7 mouse cellular contexts compared by ENCODE assay signal in genomic region chr9:21241343-21241742, GRCm38 (mm10).
A peak's percentile ranks its signal among the peaks of the same experiment; 100 is the strongest.
DNase-seq lines count a peak whose midpoint lies in the region.

No protein-coding gene starts in this region.

- peak; percentile 85 to 86 for DNase-seq in B cell, adult 2 months
- peak; percentile 75 to 88 for DNase-seq in CD8-positive naive resting alpha-beta T cell, adult 2 months (ENCODE audit: low read depth in 2 of 2, low spot score in 2 of 2)
- peak; percentile 78 for DNase-seq in cerebellum, adult 11-12 months
- peak; percentile 64 to 88 for DNase-seq in frontal cortex, postnatal 36 days (ENCODE audit: low spot score in 2 of 2)
- DNase-seq in kidney, postnatal 4 days, result peak; percentile 90 to 92
- DNase-seq in lung, postnatal 25 days (ENCODE audit: low spot score), result peak; percentile 87
- DNase-seq in spleen, adult 18-20 months, result peak; percentile 68 to 78

Comparison
In these comparisons a context has a peak if more than half of its experiments do, and no peak if none do; other contexts are left out.
1. Peak in every context shown above with its lines: DNase-seq.